Mouse (Mus musculus) cerebellum, postnatal 36 days (tissue): ENCODE results near the gene Srl.
"Not testable (repeated sequence)": the region's sequence is repeated elsewhere in the genome, so short reads cannot be mapped to it uniquely, and the experiment has no call there.

Experiments
- DNase-seq, 2 experiments: peaks; one replicate each; pipeline ENCODE4 v3.0.0; 2021 to 2022; ENCODE audit warnings: mixed read lengths in 2 of 2

Srl gene

DNA sequence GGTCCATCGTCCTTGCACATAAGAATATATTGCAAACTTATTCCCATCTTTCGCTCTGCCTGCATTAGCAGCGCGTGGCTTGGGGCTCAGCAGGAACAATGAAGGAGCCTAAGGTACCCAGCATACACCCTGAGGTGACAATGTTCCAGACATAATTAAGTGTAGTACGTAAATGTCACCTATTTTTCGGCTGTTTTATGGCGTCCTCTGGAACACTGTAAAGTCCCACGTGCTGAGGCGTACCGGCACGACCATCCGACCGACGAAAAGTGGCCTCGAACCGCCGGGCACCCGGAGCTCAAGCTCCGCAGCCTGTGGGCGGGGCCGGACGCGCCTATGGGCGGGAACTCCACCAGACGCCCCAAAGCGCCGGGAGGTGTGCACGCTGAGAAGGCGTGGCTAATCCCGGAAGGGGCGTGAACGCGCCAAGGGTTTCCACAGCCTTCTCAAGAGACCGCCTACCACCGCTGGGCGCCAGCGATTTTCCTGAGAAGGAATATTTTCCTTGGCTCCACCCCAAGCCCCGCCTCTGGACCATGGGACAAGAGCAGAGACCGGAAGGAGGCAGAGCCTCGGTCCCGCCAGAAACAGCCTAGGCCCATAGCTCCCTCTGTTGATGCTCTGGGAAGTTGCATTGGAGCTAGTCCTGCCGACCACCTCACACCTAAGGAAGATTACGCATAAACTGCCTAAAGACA is at the start of gene Srl:
Gene Srl, minus strand, starts transcription at position 316 of the 698 bp plus-strand sequence.
- DNase-seq = peak; percentile 97 to 98

GRCm38 (mm10) chr16:4590236-4590635 is 48.6 kb upstream of the Srl start:
- DNase-seq = no peak

GRCm38 (mm10) chr16:4587516-4588210 is 46.0 kb upstream of the Srl start:
- no peak for DNase-seq

- DNase-seq = peak; percentile 85 to 90
Observed at GRCm38 (mm10) chr16:4586531-4587123, 45.0 kb upstream of the Srl start.

- no peak for DNase-seq
Observed at GRCm38 (mm10) chr16:4585642-4586530, 44.3 kb upstream of the Srl start.

- no peak for DNase-seq
Observed at GRCm38 (mm10) chr16:4584438-4584837, 42.8 kb upstream of the Srl start.

DNA sequence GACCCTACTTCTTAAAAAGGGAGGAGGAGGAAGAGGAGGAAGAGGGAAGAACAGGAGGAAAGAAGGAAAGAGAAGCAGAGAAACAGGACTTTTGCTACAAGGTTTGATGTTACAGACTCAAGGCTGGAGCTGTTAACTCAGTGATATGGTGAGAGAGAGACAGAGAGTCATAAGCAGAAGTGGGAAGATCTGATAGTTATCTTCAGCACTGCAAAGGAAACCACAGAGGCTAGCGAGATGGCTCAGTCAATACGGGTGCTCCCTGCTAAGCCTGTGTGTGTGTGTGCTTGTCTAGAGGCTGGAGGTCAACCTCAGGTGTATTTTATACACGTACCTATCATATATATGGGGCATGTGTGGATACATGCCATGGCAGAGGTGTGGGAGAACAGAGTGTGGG is 42.2 kb upstream of the Srl start:
- no peak for DNase-seq

DNA sequence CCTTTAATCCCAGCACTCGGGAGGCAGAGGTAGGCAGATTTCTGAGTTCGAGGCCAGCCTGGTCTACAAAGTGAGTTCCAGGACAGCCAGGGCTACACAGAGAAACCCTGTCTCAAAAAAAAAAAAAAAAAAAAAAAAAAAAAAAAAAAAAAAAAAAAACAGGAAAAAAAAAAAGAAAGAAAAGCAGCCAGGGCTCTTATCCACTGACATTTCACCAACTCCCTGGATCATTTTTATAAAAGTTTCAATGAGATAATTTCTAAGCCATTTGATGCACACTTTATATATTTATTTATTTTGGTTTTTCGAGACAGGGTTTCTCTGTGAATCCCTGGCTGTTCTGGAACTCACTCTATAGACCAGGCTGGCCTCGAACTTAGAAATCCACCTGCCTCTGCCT is 39.6 kb upstream of the Srl start:
- DNase-seq = not testable (repeated sequence)

GRCm38 (mm10) chr16:4578630-4579029 is 37.0 kb upstream of the Srl start:
- no peak for DNase-seq

- no peak for DNase-seq
Observed at GRCm38 (mm10) chr16:4576873-4577272, 35.3 kb upstream of the Srl start.

DNA sequence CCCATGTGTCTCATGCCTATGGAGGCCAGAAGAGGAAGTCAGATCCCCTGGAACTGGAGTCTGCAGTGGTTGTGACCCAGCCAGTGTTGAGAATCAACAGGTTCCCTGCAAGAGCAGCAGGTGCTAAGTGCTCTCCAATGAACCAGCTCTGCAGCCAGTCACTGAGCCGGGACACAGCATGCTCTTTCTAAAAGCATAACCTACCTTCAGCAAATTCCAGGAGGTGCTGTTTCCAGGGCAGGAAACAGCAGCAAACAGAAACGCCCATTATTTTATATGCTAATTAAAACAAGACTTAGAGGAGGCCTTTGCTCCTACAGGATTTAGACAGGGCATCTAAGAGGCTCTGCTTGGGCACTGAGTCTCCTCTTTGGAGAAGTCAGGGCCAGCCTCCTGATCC is 34.4 kb upstream of the Srl start:
- no peak for DNase-seq

DNA sequence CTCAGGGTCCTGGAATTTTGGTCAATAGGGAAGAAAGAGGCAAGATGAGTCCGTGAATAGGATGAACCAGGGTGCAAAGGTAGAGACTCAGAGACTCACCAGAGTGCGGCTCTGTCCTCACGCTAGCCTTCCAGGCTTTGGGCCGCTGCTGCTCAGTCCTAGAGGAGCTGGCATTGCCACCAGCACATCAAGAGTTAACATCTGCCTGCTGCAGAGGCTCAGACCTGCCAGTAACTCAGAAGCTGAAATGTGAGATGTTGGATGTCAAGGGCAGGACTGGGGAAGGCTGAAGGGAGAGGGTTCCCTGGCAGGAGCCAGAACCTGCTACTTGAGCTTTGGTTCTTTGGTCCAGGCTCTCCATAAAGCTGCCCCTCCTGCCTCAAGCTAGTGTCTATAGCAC is 29.1 kb upstream of the Srl start:
- DNase-seq = no peak

DNA sequence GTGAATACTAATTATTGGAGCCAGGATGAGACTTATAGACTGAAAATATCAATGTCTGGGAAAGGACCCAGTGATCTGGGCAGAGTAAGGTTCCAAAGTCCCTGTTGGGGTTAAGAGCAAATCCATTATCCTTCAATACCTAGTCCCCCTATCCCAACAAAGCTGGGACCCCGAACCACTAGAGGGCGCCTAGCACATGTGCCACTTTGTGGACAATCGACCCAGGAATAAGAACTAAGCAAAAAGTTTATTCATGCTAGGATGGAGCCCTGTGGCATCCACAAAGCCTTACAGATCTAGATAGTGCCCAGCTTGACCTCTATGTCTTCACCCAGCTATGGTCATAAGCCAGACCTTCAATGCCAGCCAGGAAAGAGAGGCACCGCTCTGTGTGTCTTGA is 26.3 kb upstream of the Srl start:
- DNase-seq = peak; percentile 77

DNA sequence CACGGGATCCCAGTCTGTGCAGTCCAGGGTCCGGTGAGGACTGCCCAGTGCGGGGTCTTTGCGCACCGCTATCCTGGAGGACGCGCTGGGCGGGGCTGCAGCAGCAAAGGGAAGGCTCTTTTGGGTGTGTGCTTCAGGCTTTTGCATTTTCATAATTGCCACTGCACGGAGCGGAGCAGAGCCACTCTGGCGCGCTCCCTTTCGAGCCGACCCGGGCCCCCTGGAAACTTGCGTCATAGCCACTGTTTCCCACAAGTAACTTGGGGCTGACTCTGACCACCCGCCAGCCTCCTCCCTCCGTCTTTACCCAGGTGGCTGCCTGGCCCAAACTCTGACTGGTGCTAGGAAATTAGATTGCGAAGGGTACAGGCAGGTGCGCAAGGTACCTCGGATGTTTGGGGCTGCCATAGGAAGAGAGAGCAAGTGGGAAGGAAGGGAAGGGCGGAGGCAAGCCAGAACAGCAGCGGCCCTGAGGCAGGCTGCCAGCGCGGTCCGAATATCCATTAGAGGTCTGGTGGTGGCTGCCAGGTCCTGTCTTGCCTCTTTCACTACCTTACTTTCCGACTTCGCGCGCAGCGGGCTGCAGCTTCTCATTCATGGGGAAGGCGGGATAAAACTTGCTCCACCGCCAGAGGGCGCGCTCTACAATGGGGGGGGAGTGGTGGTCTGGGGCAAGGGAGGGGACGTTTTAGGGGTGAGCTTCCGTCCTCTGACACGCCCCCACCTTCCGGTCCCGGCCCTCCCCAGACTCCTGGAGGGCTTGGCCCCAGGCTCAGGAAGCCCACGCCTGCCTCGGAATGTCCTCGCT is 18.7 kb upstream of the Srl start:
- peak; percentile 62 to 63 for DNase-seq

- DNase-seq = peak; percentile 79 to 84
Observed at GRCm38 (mm10) chr16:4559715-4560144, 18.1 kb upstream of the Srl start, which contains the start of gene Tfap4. Gene Tfap4 (minus strand): TSS chr16:4559854.

GRCm38 (mm10) chr16:4558980-4559631 is 17.5 kb upstream of the Srl start:
- peak; percentile 64 to 65 for DNase-seq

- DNase-seq = peak; percentile 89
Observed at GRCm38 (mm10) chr16:4558384-4558979, 16.9 kb upstream of the Srl start.

DNA sequence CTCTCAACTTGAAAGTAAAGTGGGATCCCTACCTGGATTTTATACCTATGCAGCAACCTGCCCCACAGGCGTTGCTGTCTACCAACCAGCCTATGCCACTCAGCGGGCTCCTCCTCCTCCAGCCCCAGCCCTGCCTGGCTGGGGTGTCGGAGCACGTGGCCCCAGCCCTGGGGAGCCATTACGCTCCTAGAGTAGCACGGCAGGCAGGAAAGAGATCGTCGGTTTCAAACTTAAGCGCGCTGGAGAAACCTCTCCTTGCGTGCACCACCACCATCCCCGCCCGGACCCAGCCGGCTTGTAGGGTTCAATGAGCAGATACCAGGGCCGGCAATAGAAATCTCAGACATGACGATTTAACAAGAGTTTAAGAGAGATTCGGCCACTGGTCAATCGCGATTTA is 16.3 kb upstream of the Srl start:
- peak; percentile 47 to 58 for DNase-seq

DNA sequence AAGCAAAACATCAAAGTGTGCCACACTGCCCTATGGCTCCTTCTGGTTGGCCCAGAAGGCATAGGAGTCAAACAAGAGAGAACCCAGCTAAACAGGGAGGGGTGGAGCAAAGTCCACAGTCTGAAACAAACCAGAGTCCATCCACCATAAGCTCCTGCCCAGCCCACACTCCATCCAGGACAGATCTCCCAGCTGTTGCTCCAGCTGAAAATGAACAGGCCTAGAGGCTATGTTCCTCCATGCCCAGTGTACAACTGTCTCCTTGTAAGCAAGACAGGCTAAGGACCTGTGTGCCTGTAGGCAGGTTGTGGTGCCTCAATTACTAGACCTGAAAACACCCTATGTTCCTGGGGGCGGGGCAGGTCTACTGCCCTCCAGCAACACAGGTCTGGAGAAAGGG is 15.5 kb upstream of the Srl start:
- no peak for DNase-seq

GRCm38 (mm10) chr16:4555555-4555954 is 13.9 kb upstream of the Srl start:
- no peak for DNase-seq
